9 mouse cellular contexts compared by ENCODE assay signal in genomic region chr7:83654938-83655630, GRCm38 (mm10). TPM values are rescaled to one million over a fixed set of nuclear protein-coding genes. Genes with fewer than 3 reads are reported as not detected.
A peak's percentile ranks its signal among the peaks of the same experiment; 100 is the strongest.
DNase-seq lines count a peak whose midpoint lies in the region; ATAC-seq and TF ChIP-seq lines count a peak whose summit lies in the region.
"Had no signal": no experiment of that assay in that cellular context is flagged by ENCODE, and none has a peak within 500 bp of the region (broad histone marks: within the 10 kb centered on the region; RNA-seq: fewer than 3 reads in every experiment).

No protein-coding gene starts in this region.

- no peaks in the 10 kb centered on the region for H3K9me3 ChIP-seq in heart, embryonic 10.5 days
- no peaks in the 10 kb centered on the region for H3K9me3 ChIP-seq in stomach, embryonic 14.5 days (ENCODE audit: control insufficient read depth, low read depth, low read length)
- H3K9me3 ChIP-seq in hindbrain, embryonic 11.5 days (ENCODE audit: control insufficient read depth, low read length), result no peaks in the 10 kb centered on the region
- H3K9me3 ChIP-seq in midbrain, embryonic 16.5 days (replicated peaks; ENCODE audit: control insufficient read depth, low read length, poor library complexity, severe bottlenecking), result no peaks in the 10 kb centered on the region
- H3K9me3 ChIP-seq: neural tube, embryonic 13.5 days had no signal

- WGBS in heart, embryonic 10.5 days, result 54% methylated on average over 5 of the region's 5 CpGs
- 23% methylated on average over 5 of the region's 5 CpGs for WGBS in lung, adult 2 months
- 50% methylated on average over 5 of the region's 5 CpGs for WGBS in stomach, embryonic 14.5 days
- WGBS in hindbrain, embryonic 11.5 days, result 67% methylated on average over 5 of the region's 5 CpGs
- 73% methylated on average over 5 of the region's 5 CpGs for WGBS in midbrain, embryonic 16.5 days

- no peak overlapping the region for H3K27ac ChIP-seq in heart, embryonic 10.5 days
- peak overlapping the region; percentile 45; the same call in 1 of the 2 replicates for H3K27ac ChIP-seq in stomach, embryonic 14.5 days (ENCODE audit: low read length)
- H3K27ac ChIP-seq in hindbrain, embryonic 11.5 days (ENCODE audit: low read depth, low read length), result no peak overlapping the region
- no peak overlapping the region for H3K27ac ChIP-seq in midbrain, embryonic 16.5 days (ENCODE audit: low read length)
- H3K27ac ChIP-seq: neural tube, embryonic 13.5 days had no signal

- no peak for TF ChIP-seq CTCF in lung, adult 2 months (IDR thresholded peaks at IDR 0.05; ENCODE audit: insufficient read depth, low read length)

- peak; percentile 48 to 85 for DNase-seq in heart, adult 18-20 months
- DNase-seq in heart, embryonic 10.5 days (ENCODE audit: low spot score), result no peak
- DNase-seq in heart, postnatal 4 days, result peak; percentile 31
- no peak for DNase-seq in lung, adult 2 months
- DNase-seq in hindbrain, embryonic 11.5 days (ENCODE audit: low spot score), result no peak
- DNase-seq in cerebellum, adult 9-10 months, result no peak

- 0 out of 2 replicates have a peak overlapping the region, but pooled peaks have one; percentile 2 for H3K4me2 ChIP-seq in stomach, embryonic 14.5 days (replicated peaks; ENCODE audit: low read depth, low read length)
- H3K4me2 ChIP-seq in hindbrain, embryonic 11.5 days (replicated peaks; ENCODE audit: low read depth, low read length), result no peak overlapping the region
- no peak overlapping the region for H3K4me2 ChIP-seq in midbrain, embryonic 16.5 days (ENCODE audit: low read length)
- H3K4me2 ChIP-seq: neural tube, embryonic 13.5 days had no signal

- H3K4me1 ChIP-seq in heart, embryonic 10.5 days, result no peaks in the 10 kb centered on the region
- peaks cover 7% of the 10 kb centered on the region; the same call in 1 of the 2 replicates for H3K4me1 ChIP-seq in lung, adult 2 months (ENCODE audit: control insufficient read depth, insufficient read depth, low read length)
- H3K4me1 ChIP-seq in stomach, embryonic 14.5 days (ENCODE audit: control insufficient read depth, insufficient read depth, low read length), result no peaks in the 10 kb centered on the region
- no peaks in the 10 kb centered on the region for H3K4me1 ChIP-seq in hindbrain, embryonic 11.5 days (replicated peaks; ENCODE audit: control insufficient read depth, insufficient read depth, low read length)
- no peaks in the 10 kb centered on the region for H3K4me1 ChIP-seq in midbrain, embryonic 16.5 days (ENCODE audit: control insufficient read depth, insufficient read depth, low read length)
- H3K4me1 ChIP-seq: neural tube, embryonic 13.5 days had no signal

- H3K9ac ChIP-seq in stomach, embryonic 14.5 days (replicated peaks; ENCODE audit: low read depth, low read length), result no peak overlapping the region
- no peak overlapping the region for H3K9ac ChIP-seq in hindbrain, embryonic 11.5 days (ENCODE audit: low read depth, low read length)
- no peak overlapping the region for H3K9ac ChIP-seq in midbrain, embryonic 16.5 days (ENCODE audit: low read depth, low read length)
- H3K9ac ChIP-seq: neural tube, embryonic 13.5 days had no signal

- no peak for ATAC-seq in stomach, embryonic 14.5 days (ENCODE audit: insufficient number of reproducible peaks, insufficient read depth, low FRiP score, low read depth)
- ATAC-seq in hindbrain, embryonic 11.5 days (ENCODE audit: low FRiP score), result no peak
- no peak for ATAC-seq in midbrain, embryonic 16.5 days

- no peaks in the 10 kb centered on the region for H3K36me3 ChIP-seq in heart, embryonic 10.5 days
- no peaks in the 10 kb centered on the region for H3K36me3 ChIP-seq in stomach, embryonic 14.5 days (ENCODE audit: control insufficient read depth, insufficient read depth, low read length)
- no peaks in the 10 kb centered on the region for H3K36me3 ChIP-seq in hindbrain, embryonic 11.5 days (ENCODE audit: control insufficient read depth, insufficient read depth, low read length)
- H3K36me3 ChIP-seq in midbrain, embryonic 16.5 days (ENCODE audit: control insufficient read depth, insufficient read depth, low read length), result no peaks in the 10 kb centered on the region
- H3K36me3 ChIP-seq: neural tube, embryonic 13.5 days had no signal

- peak; percentile 24; the same call in 1 of the 2 replicates for TF ChIP-seq POLR2A in lung, adult 2 months (IDR thresholded peaks at IDR 0.05; ENCODE audit: borderline replicate concordance, extremely low read depth, low read depth, low read length)

- H3K4me3 ChIP-seq in heart, embryonic 10.5 days, result no peak overlapping the region
- H3K4me3 ChIP-seq in lung, adult 2 months (replicated peaks; ENCODE audit: extremely low read depth, low read depth, low read length), result peak overlapping the region; percentile 55
- no peak overlapping the region for H3K4me3 ChIP-seq in stomach, embryonic 14.5 days (ENCODE audit: low read depth, low read length)
- no peak overlapping the region for H3K4me3 ChIP-seq in hindbrain, embryonic 11.5 days (ENCODE audit: low read depth, low read length)
- no peak overlapping the region for H3K4me3 ChIP-seq in midbrain, embryonic 16.5 days (ENCODE audit: low read depth, low read length)
- H3K4me3 ChIP-seq: neural tube, embryonic 13.5 days had no signal

- no peaks in the 10 kb centered on the region for H3K27me3 ChIP-seq in heart, embryonic 10.5 days (ENCODE audit: insufficient read depth, poor library complexity, severe bottlenecking)
- no peaks in the 10 kb centered on the region for H3K27me3 ChIP-seq in stomach, embryonic 14.5 days (ENCODE audit: control insufficient read depth, insufficient read depth, low read length)
- no peaks in the 10 kb centered on the region for H3K27me3 ChIP-seq in hindbrain, embryonic 11.5 days (ENCODE audit: control insufficient read depth, insufficient read depth, low read length)
- no peaks in the 10 kb centered on the region for H3K27me3 ChIP-seq in midbrain, embryonic 16.5 days (ENCODE audit: control insufficient read depth, insufficient read depth, low read depth, low read length)
- H3K27me3 ChIP-seq: neural tube, embryonic 13.5 days had no signal

RNA-seq across cellular contexts. Expression of gene Stard5, which starts 23.3 kb away (rescaled TPM):
- total RNA-seq in heart, adult 18-20 months (2021), result 10 to 100 TPM in 1 of 2 experiments, 1 to 10 TPM in 1; 7.5 to 10.9 TPM
- 28.9 and 31.9 TPM in 2 replicates for polyA plus RNA-seq in heart, embryonic 10.5 days (2016; fragmentation: Nextera tagmentation; extraction: Ambion mirVana)
- 10 to 100 TPM; 27.5 to 28.8 TPM for total RNA-seq in heart, postnatal 4 days (2021)
- 9.0 and 14.3 TPM in 2 replicates for polyA plus RNA-seq in lung, adult 2 months (2012; rRNA removed)
- 21.5 and 23.5 TPM in 2 replicates for polyA plus RNA-seq in stomach, embryonic 14.5 days (2014; fragmentation: Nextera tagmentation; extraction: Ambion mirVana)
- 12.5 and 13.4 TPM in 2 replicates for polyA plus RNA-seq in hindbrain, embryonic 11.5 days (2014; fragmentation: Nextera tagmentation; extraction: Ambion mirVana)
- polyA plus RNA-seq in midbrain, embryonic 16.5 days (2015; fragmentation: Nextera tagmentation; extraction: Ambion mirVana), result 6.0 and 6.5 TPM in 2 replicates

Comparison
In these comparisons a context has a peak if more than half of its experiments do, and no peak if none do; other contexts are left out.
1. DNase-seq: peak in heart, adult 18-20 months (2 of 2) and heart, postnatal 4 days (single experiment); none in heart, embryonic 10.5 days (single experiment), lung, adult 2 months (single experiment), hindbrain, embryonic 11.5 days (single experiment) and cerebellum, adult 9-10 months (single experiment).